Mouse (Mus musculus) C3H10T1/2 (cell line): ENCODE results near the gene Hyal4. TPM values are rescaled to one million over a fixed set of nuclear protein-coding genes. Genes with fewer than 3 reads are reported as not detected.

Experiments
- polyA plus RNA-seq, 2 experiments: library from polyadenylated mRNA; unstranded; fragments of >200 nt; fragmentation: generic; extraction: Trizol; gene quantifications; one replicate each; pipeline ENCODE4 v1.2.1; 2012; ENCODE audit warnings: missing spikeins in 2 of 2

The Hyal4 gene
- polyA plus RNA-seq: not detected

DNA sequence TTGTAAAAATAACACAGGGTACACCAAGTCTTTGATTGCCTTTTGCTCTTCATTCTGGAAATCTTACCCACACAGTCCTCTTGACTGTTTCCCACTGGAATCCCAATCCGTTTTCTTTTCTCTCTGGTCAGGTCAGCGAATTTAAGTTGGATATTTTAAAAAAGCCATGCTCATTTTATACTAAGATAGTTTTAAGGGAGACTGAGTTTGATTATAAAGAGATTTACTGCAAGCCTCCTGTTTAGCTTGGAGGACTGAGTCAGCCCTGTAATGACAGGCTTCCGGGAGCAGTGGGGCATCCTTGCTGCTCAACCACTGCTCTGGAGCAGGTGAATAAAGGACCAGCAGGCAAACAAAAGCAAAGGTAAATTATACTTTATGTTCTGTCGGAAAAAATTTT, at the start of gene Hyal4:
TSS of gene Hyal4 (plus strand) at position 301 of the 400 bp plus-strand sequence.

DNA sequence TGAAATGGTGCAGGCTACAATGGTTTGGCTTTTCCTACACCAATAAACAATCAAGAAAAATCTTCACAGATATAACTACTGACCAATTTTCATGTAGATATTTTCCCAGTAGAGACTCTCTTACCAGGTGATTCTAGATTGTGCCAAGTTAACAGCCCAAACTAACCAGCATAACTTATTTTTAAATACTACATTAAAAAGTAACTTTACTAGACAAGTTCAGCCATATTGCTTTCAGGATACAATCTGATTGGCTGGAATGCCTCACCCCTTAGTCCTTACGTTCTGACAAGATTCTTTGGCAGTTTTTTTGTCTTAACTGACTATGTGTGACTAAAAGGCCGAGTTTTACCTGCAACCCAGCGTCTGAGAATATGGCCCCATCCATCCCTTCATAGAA, 15.2 kb upstream of the Hyal4 start, which contains the start of gene Hyal6:
TSS of gene Hyal6 (plus strand) at position 301 of the 400 bp plus-strand sequence.

DNA sequence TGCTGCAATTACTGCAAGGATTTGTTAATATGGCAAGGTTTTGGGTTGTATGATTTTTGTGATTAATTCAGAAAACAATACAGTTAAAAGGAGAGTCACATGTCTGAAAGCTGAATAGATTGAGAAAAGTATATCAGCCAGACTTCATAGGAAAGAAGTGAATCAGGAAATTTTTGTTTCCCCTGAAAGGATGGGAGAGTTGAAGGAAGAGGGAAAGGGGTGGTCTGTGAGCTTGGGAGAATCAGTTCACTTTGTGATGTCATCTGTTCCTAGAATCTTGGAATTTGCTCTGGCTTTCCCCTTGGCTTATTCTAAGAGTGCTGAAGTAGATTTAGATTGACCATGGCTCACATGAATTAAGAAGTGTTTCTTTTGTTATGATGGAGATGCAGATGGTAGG, 42.8 kb downstream of the Hyal4 start, which contains the start of gene Spam1:
TSS of gene Spam1 (plus strand) at position 301 of the 400 bp plus-strand sequence.

Other genes with a start within 250 kb of the Hyal4 start
- gene Iqub, start 233.3 kb upstream of the Hyal4 start, polyA plus RNA-seq: not detected
- gene Ndufa5, start 220.3 kb upstream of the Hyal4 start, polyA plus RNA-seq: 100 to 1,000 TPM in 1 of 2 experiments, 10 to 100 TPM in 1; 29.9 to 238 TPM
- not detected for gene Asb15, start 220.2 kb upstream of the Hyal4 start, polyA plus RNA-seq
- gene Lmod2, start 150.6 kb upstream of the Hyal4 start, polyA plus RNA-seq: not detected
- gene Wasl, start 83.3 kb upstream of the Hyal4 start, polyA plus RNA-seq: 1 to 10 TPM in 1 of 2 experiments, under 1 TPM in 1; 0.94 to 7.1 TPM
- not detected for gene Hyal6, start 15.1 kb upstream of the Hyal4 start, polyA plus RNA-seq
- not detected for gene Spam1, start 42.9 kb downstream of the Hyal4 start, polyA plus RNA-seq
- not detected for gene Hyal5, start 109.7 kb downstream of the Hyal4 start, polyA plus RNA-seq
- gene Tmem229a, start 208.0 kb downstream of the Hyal4 start, polyA plus RNA-seq: not detected